24 mouse cellular contexts compared by ENCODE assay signal in genomic region chr6:127876436-127876835, GRCm38 (mm10). TPM values are rescaled to one million over a fixed set of nuclear protein-coding genes. Genes with fewer than 3 reads are reported as not detected.
DNase-seq lines count a peak whose midpoint lies in the region; ATAC-seq lines count a peak whose summit lies in the region.
"Had no signal": no experiment of that assay in that cellular context is flagged by ENCODE, and none has a peak within 500 bp of the region (broad histone marks: within the 10 kb centered on the region; RNA-seq: fewer than 3 reads in every experiment).

No protein-coding gene starts in this region.

- peaks cover 5% of the 10 kb centered on the region; the same call in 1 of the 2 replicates for H3K9me3 ChIP-seq in lung, embryonic 15.5 days
- peaks cover 2% of the 10 kb centered on the region; the same call in 1 of the 2 replicates for H3K9me3 ChIP-seq in embryonic facial prominence, embryonic 11.5 days (replicated peaks; ENCODE audit: control insufficient read depth, low read length)
- peaks cover 9% of the 10 kb centered on the region for H3K9me3 ChIP-seq in embryonic facial prominence, embryonic 14.5 days (ENCODE audit: control insufficient read depth, low read length)
- H3K9me3 ChIP-seq in limb, embryonic 13.5 days, result peaks cover 8% of the 10 kb centered on the region
- H3K9me3 ChIP-seq: hindbrain, embryonic 12.5 days; kidney, embryonic 15.5 days had no signal

- WGBS in lung, embryonic 15.5 days, result 32% methylated on average over 9 of the region's 9 CpGs
- WGBS in embryonic facial prominence, embryonic 11.5 days, result 89% methylated on average over 9 of the region's 9 CpGs
- WGBS in embryonic facial prominence, embryonic 14.5 days, result 75% methylated on average over 9 of the region's 9 CpGs
- 74% methylated on average over 9 of the region's 9 CpGs for WGBS in limb, embryonic 13.5 days

- H3K36me3 ChIP-seq in lung, embryonic 15.5 days, result no peaks in the 10 kb centered on the region
- no peaks in the 10 kb centered on the region; the same call in 1 of the 2 replicates for H3K36me3 ChIP-seq in embryonic facial prominence, embryonic 11.5 days (replicated peaks; ENCODE audit: control insufficient read depth, insufficient read depth, low read depth, low read length)
- H3K36me3 ChIP-seq in embryonic facial prominence, embryonic 14.5 days (ENCODE audit: control insufficient read depth, insufficient read depth, low read length), result no peaks in the 10 kb centered on the region
- H3K36me3 ChIP-seq in limb, embryonic 13.5 days, result no peaks in the 10 kb centered on the region
- H3K36me3 ChIP-seq: heart, embryonic 13.5 days; hindbrain, embryonic 12.5 days; kidney, embryonic 15.5 days had no signal

- no peak overlapping the region for H3K4me3 ChIP-seq in lung, embryonic 15.5 days
- H3K4me3 ChIP-seq in embryonic facial prominence, embryonic 11.5 days (ENCODE audit: low read depth, low read length), result no peak overlapping the region
- H3K4me3 ChIP-seq in embryonic facial prominence, embryonic 14.5 days (ENCODE audit: low read depth, low read length), result no peak overlapping the region
- H3K4me3 ChIP-seq in limb, embryonic 13.5 days, result no peak overlapping the region
- H3K4me3 ChIP-seq: forebrain, embryonic 13.5 days; heart, embryonic 13.5 days; hindbrain, embryonic 12.5 days; kidney, embryonic 15.5 days had no signal

- DNase-seq in lung, postnatal 10 days, result no peak
- no peak for DNase-seq in embryonic facial prominence, embryonic 11.5 days (ENCODE audit: low spot score)
- DNase-seq in embryonic facial prominence, embryonic 14.5 days (ENCODE audit: low spot score), result peak; percentile 31
- no peak for DNase-seq in left cerebral cortex, adult 8-10 months (ENCODE audit: low spot score in 2 of 2)
- no peak for DNase-seq in layer of hippocampus, adult 11-12 months (ENCODE audit: low spot score)
- DNase-seq: cerebellum, adult 18-20 months; cerebellum, postnatal 14 days; kidney, adult 11 months; kidney, postnatal 36 days; layer of hippocampus, adult 9-11 months; liver, postnatal 0 days; right cerebral cortex, postnatal 4 days; thymus, adult 2 months had no signal

- peaks cover 19% of the 10 kb centered on the region for H3K4me1 ChIP-seq in lung, embryonic 15.5 days
- peaks cover 3% of the 10 kb centered on the region; the same call in 1 of the 2 replicates for H3K4me1 ChIP-seq in embryonic facial prominence, embryonic 11.5 days (ENCODE audit: control insufficient read depth, insufficient read depth, low read length)
- H3K4me1 ChIP-seq in embryonic facial prominence, embryonic 14.5 days (ENCODE audit: control insufficient read depth, insufficient read depth, low read length), result peaks cover 26% of the 10 kb centered on the region
- peaks cover 26% of the 10 kb centered on the region for H3K4me1 ChIP-seq in limb, embryonic 13.5 days
- H3K4me1 ChIP-seq: forebrain, embryonic 13.5 days; hindbrain, embryonic 12.5 days had no signal

- H3K9ac ChIP-seq in lung, embryonic 15.5 days, result no peak overlapping the region
- no peak overlapping the region for H3K9ac ChIP-seq in embryonic facial prominence, embryonic 11.5 days (replicated peaks; ENCODE audit: low read length)
- H3K9ac ChIP-seq in embryonic facial prominence, embryonic 14.5 days (ENCODE audit: low read depth, low read length), result no peak overlapping the region
- no peak overlapping the region for H3K9ac ChIP-seq in limb, embryonic 13.5 days
- H3K9ac ChIP-seq: forebrain, embryonic 13.5 days; heart, embryonic 13.5 days; hindbrain, embryonic 12.5 days; kidney, embryonic 15.5 days; liver, postnatal 0 days had no signal

- no peak overlapping the region; the same call in 1 of the 2 replicates for H3K27ac ChIP-seq in lung, embryonic 15.5 days
- H3K27ac ChIP-seq in embryonic facial prominence, embryonic 11.5 days (replicated peaks; ENCODE audit: low read depth, low read length), result 0 out of 2 replicates have a peak overlapping the region, but pooled peaks have one; percentile 56
- H3K27ac ChIP-seq in embryonic facial prominence, embryonic 14.5 days (replicated peaks; ENCODE audit: low read depth, low read length), result peak overlapping the region; percentile 69
- H3K27ac ChIP-seq in limb, embryonic 13.5 days, result peak overlapping the region; percentile 44
- H3K27ac ChIP-seq: forebrain, embryonic 13.5 days; heart, embryonic 13.5 days; hindbrain, embryonic 12.5 days; kidney, embryonic 15.5 days; macrophage had no signal

- ATAC-seq in lung, embryonic 15.5 days (ENCODE audit: borderline replicate concordance, extremely low read depth, low FRiP score, low TSS enrichment), result peak; percentile 27; the same call in 1 of the 2 replicates
- no peak for ATAC-seq in embryonic facial prominence, embryonic 11.5 days (replicated peaks; ENCODE audit: insufficient number of reproducible peaks, low FRiP score, low TSS enrichment, low read depth)
- ATAC-seq in embryonic facial prominence, embryonic 14.5 days (ENCODE audit: low read depth), result no peak
- no peak for ATAC-seq in limb, embryonic 13.5 days (ENCODE audit: low FRiP score, low read depth)
- ATAC-seq: activated CD4-positive, CD25-positive, alpha-beta regulatory T cell, adult 4 months; forebrain, embryonic 13.5 days; liver, postnatal 0 days had no signal

- 0 out of 2 replicates have a peak overlapping the region, but pooled peaks have one; percentile 4 for H3K4me2 ChIP-seq in lung, embryonic 15.5 days
- H3K4me2 ChIP-seq in embryonic facial prominence, embryonic 11.5 days (ENCODE audit: low read depth, low read length), result no peak overlapping the region
- peak overlapping the region; percentile 28; the same call in 1 of the 2 replicates for H3K4me2 ChIP-seq in embryonic facial prominence, embryonic 14.5 days (ENCODE audit: low read depth, low read length)
- peak overlapping the region; percentile 34 for H3K4me2 ChIP-seq in limb, embryonic 13.5 days (replicated peaks)
- H3K4me2 ChIP-seq: forebrain, embryonic 13.5 days; heart, embryonic 13.5 days; hindbrain, embryonic 12.5 days; kidney, embryonic 15.5 days; liver, embryonic 11.5 days had no signal

- H3K27me3 ChIP-seq in lung, embryonic 15.5 days, result no peaks in the 10 kb centered on the region; the same call in 1 of the 2 replicates
- no peaks in the 10 kb centered on the region for H3K27me3 ChIP-seq in embryonic facial prominence, embryonic 11.5 days (ENCODE audit: control insufficient read depth, insufficient read depth, low read length)
- H3K27me3 ChIP-seq in embryonic facial prominence, embryonic 14.5 days (replicated peaks; ENCODE audit: control insufficient read depth, insufficient read depth, low read length), result no peaks in the 10 kb centered on the region
- no peaks in the 10 kb centered on the region for H3K27me3 ChIP-seq in limb, embryonic 13.5 days
- H3K27me3 ChIP-seq: forebrain, embryonic 13.5 days; heart, embryonic 13.5 days; hindbrain, embryonic 12.5 days; kidney, embryonic 15.5 days had no signal

RNA-seq across cellular contexts. Expression of gene Tspan11, which starts 11.0 kb away (rescaled TPM):
- polyA plus RNA-seq in lung, embryonic 15.5 days (2015; fragmentation: Nextera tagmentation; extraction: Ambion mirVana), result 20.5 and 21.4 TPM in 2 replicates
- polyA plus RNA-seq in embryonic facial prominence, embryonic 11.5 days (2014; fragmentation: Nextera tagmentation; extraction: Ambion mirVana), result 14.3 TPM in 2 replicates
- polyA plus RNA-seq in embryonic facial prominence, embryonic 14.5 days (2014; fragmentation: Nextera tagmentation; extraction: Ambion mirVana), result 21.9 and 22.1 TPM in 2 replicates
- 19.6 and 21.1 TPM in 2 replicates for polyA plus RNA-seq in limb, embryonic 13.5 days (2015; fragmentation: Nextera tagmentation; extraction: Ambion mirVana)
- 1 to 10 TPM; 3.9 to 5.4 (median 4.6) TPM for total RNA-seq in left cerebral cortex, adult 8-10 months (2022)
- total RNA-seq: granulocyte monocyte progenitor cell, adult 5-6 weeks; MEL had no signal
- polyA plus RNA-seq: activated CD4-positive, CD25-positive, alpha-beta regulatory T cell, adult 4 months; macrophage had no signal
